Mouse (Mus musculus) fibroblast of lung, adult 2 months (primary cell): ENCODE measurements at regions not wholly inside any gene's neighbourhood (a gene's known extent, or its start where the extent isn't known, plus 50 kb on each side); places are given as distances from the start of the nearest gene placed in this dataset.
A peak's percentile ranks its signal among the peaks of the same experiment; 100 is the strongest.

ENCODE experiments used
- DNase-seq: peaks from one replicate; pipeline ENCODE4 v3.0.0-alpha.2; 2011; ENCODE audit warnings: low read depth

DNA sequence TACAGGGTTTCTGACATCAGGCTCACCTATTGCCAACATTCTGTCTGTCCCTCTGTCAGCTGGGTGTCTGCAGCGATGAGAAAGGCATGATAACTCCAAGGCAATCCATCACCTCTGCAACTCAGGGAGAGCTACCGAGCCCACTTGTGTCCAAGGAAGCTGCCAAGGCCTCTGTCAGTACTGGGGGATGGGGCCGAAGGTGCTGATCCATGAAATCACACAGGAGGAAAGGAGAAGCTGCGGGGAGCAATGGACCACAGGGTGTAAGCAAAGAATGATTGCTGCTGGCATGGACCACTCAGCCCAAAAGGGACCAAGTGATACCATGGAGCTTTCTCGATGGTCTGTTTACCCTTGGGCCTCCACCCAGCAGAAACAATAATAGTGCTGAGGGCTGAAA, 67.5 kb upstream of the Mid1ip1 start:
- DNase-seq, result no peak

DNA sequence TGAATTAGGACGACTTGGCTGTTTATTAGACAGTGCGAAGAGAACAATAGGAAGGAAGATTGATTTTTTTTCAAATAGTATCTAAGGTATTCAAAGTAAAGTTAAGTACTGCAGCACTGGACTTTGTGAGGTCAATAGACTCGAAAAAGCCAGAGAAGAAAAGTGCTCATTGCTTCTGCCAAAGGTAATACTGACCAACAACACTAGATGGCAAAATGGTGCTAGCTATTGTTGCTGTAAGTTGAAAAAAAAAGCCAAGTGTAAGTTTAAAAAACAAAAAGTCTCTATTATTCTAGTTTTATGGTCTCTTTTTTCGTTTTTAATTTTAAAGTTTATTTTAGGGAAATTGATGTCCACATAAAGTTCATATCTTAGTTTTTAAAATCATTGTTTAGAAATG, 63.9 kb upstream of the Mid1ip1 start:
- DNase-seq, result peak; percentile 26
